18 mouse cellular contexts compared by ENCODE assay signal in the genomic region with DNA sequence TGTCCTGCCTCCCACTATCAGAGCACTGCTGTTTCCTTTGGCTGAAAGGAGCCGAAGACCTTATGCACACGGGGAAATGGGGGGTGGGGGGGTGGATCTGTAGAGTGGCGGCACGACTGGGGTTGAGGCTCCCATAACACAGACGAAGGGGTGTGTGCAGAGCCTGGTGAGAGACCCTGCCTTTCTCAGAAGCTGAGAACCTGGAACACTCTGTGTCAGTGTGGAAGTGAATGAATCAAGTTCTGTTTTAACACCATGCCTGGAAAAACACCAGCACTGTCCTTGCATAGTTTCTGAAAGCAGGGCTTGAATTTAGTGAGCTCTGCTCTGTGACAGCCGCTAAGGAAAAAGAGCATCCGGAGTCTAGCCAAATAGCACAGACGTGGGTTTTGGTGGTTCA.
DNase-seq lines count a peak whose midpoint lies in the region; ATAC-seq lines count a peak whose summit lies in the region.
"Had no signal": no experiment of that assay in that cellular context is flagged by ENCODE, and none has a peak within 500 bp of the region (broad histone marks: within the 10 kb centered on the region; RNA-seq: fewer than 3 reads in every experiment).

No protein-coding gene starts in this region.

- 0 out of 2 replicates have a peak, but pooled peaks cover 2% of the 10 kb centered on the region for H3K36me3 ChIP-seq in heart, embryonic 12.5 days
- H3K36me3 ChIP-seq in kidney, embryonic 16.5 days (ENCODE audit: insufficient read depth, low read length): no peaks in the 10 kb centered on the region
- H3K36me3 ChIP-seq: midbrain, embryonic 15.5 days; neural tube, embryonic 12.5 days had no signal

- no peak overlapping the region for H3K9ac ChIP-seq in heart, embryonic 12.5 days
- no peak overlapping the region for H3K9ac ChIP-seq in kidney, embryonic 16.5 days (replicated peaks; ENCODE audit: low read length)
- H3K9ac ChIP-seq: heart, embryonic 15.5 days; liver, postnatal 0 days; midbrain, embryonic 15.5 days; neural tube, embryonic 12.5 days had no signal

- H3K4me2 ChIP-seq in heart, embryonic 12.5 days: peak overlapping the region; percentile 22; the same call in 1 of the 2 replicates
- no peak overlapping the region for H3K4me2 ChIP-seq in kidney, embryonic 16.5 days (replicated peaks; ENCODE audit: low read depth, low read length)
- H3K4me2 ChIP-seq: heart, embryonic 15.5 days; midbrain, embryonic 15.5 days; neural tube, embryonic 12.5 days had no signal

- no peak overlapping the region for H3K27ac ChIP-seq in heart, embryonic 12.5 days (ENCODE audit: poor library complexity, severe bottlenecking)
- H3K27ac ChIP-seq in kidney, embryonic 16.5 days (ENCODE audit: low read length): no peak overlapping the region
- H3K27ac ChIP-seq: heart, embryonic 15.5 days; midbrain, embryonic 15.5 days; neural tube, embryonic 12.5 days had no signal

- ATAC-seq in heart, embryonic 12.5 days (ENCODE audit: insufficient number of reproducible peaks, low FRiP score): peak; percentile 31; the same call in 1 of the 2 replicates
- 0 out of 2 replicates have a peak, but pooled peaks have one; percentile 13 for ATAC-seq in kidney, embryonic 16.5 days (ENCODE audit: low FRiP score, low TSS enrichment)
- ATAC-seq: liver, postnatal 0 days; midbrain, embryonic 15.5 days had no signal

- peaks cover 40% of the 10 kb centered on the region for H3K4me1 ChIP-seq in heart, embryonic 12.5 days (replicated peaks)
- H3K4me1 ChIP-seq in kidney, embryonic 16.5 days (ENCODE audit: insufficient read depth, low read length): peaks cover 21% of the 10 kb centered on the region

- no peak overlapping the region for H3K4me3 ChIP-seq in heart, embryonic 12.5 days
- no peak overlapping the region for H3K4me3 ChIP-seq in kidney, embryonic 16.5 days (ENCODE audit: low read length)
- H3K4me3 ChIP-seq: erythroblast, embryonic 14.5 days; heart, embryonic 15.5 days; midbrain, embryonic 15.5 days; neural tube, embryonic 12.5 days had no signal

- intact Hi-C loops in heart, postnatal 36 days (cut with DNase I): no loop called here

- no peaks in the 10 kb centered on the region for H3K9me3 ChIP-seq in heart, embryonic 12.5 days (replicated peaks)
- H3K9me3 ChIP-seq in kidney, embryonic 16.5 days (ENCODE audit: low read length): no peaks in the 10 kb centered on the region; the same call in 1 of the 2 replicates
- H3K9me3 ChIP-seq: heart, embryonic 15.5 days; midbrain, embryonic 15.5 days; neural tube, embryonic 12.5 days had no signal

- no peaks in the 10 kb centered on the region for H3K27me3 ChIP-seq in heart, embryonic 12.5 days (replicated peaks)
- no peaks in the 10 kb centered on the region for H3K27me3 ChIP-seq in kidney, embryonic 16.5 days (ENCODE audit: insufficient read depth, low read length)
- H3K27me3 ChIP-seq: heart, embryonic 15.5 days; midbrain, embryonic 15.5 days; neural tube, embryonic 12.5 days had no signal

- DNase-seq in adrenal gland, adult 2 months: peak; percentile 18
- no peak for DNase-seq in adrenal gland, adult 18-20 months (ENCODE audit: low spot score in 2 of 2)
- no peak for DNase-seq in heart, postnatal 36 days
- DNase-seq in kidney, postnatal 14 days: no peak
- peak; percentile 52 for DNase-seq in right cerebral cortex, adult 18-20 months
- no peak for DNase-seq in right cerebral cortex, postnatal 25 days
- DNase-seq: cerebellum, adult 9-11 months; embryo, embryonic 11 days; gastrocnemius, postnatal 10 days; kidney, adult 18-20 months; layer of hippocampus, adult 9-11 months; liver, postnatal 0 days had no signal

- WGBS in heart, embryonic 12.5 days: 33% methylated on average over 8 of the region's 8 CpGs
- WGBS in kidney, embryonic 16.5 days: 32% methylated on average over 8 of the region's 8 CpGs

Comparison
In these comparisons a context has a peak if more than half of its experiments do, and no peak if none do; other contexts are left out.
1. DNase-seq: peak in adrenal gland, adult 2 months (single experiment) and right cerebral cortex, adult 18-20 months (single experiment); none in adrenal gland, adult 18-20 months (0 of 2), heart, postnatal 36 days (0 of 2), kidney, postnatal 14 days (single experiment) and right cerebral cortex, postnatal 25 days (single experiment).